Mouse (Mus musculus) macrophage (primary cell): ENCODE data around the gene Abtb1. TPM values are rescaled to one million over a fixed set of nuclear protein-coding genes. Genes with fewer than 3 reads are reported as not detected.
A peak's percentile ranks its signal among the peaks of the same experiment; 100 is the strongest.

Experiments
- H3K27ac ChIP-seq: fragments of 350-480 bp; formaldehyde crosslinking; 2 replicates; pipeline ENCODE4 v1.9.0; 2021
- H3K36me3 ChIP-seq: fragments of 350-480 bp; formaldehyde crosslinking; 2 replicates; pipeline ENCODE4 v1.9.0; 2021; ENCODE audit errors: inconsistent target
- H3K4me3 ChIP-seq: fragments of 350-480 bp; formaldehyde crosslinking; 2 replicates; pipeline ENCODE4 v1.9.0; 2021; ENCODE audit errors: inconsistent target
- H3K79me2 ChIP-seq: fragments of 350-480 bp; formaldehyde crosslinking; 2 replicates; pipeline ENCODE4 v1.9.0; 2021; ENCODE audit errors: inconsistent target
- WGBS: methylation state at CpG from one replicate; pipeline ENCODE4 v1.1.7; 2026; ENCODE audit warnings: inconsistent platforms; ENCODE audit not compliant: missing documents; 5-methylcytosine and 5-hydroxymethylcytosine counted together
- polyA plus RNA-seq: library from polyadenylated mRNA; stranded (reverse); fragments of 250-400 nt; gene quantifications from 3 replicates; pipeline ENCODE4 v1.2.4, GENCODE M21; 2018; ENCODE audit warnings: inconsistent platforms

The Abtb1 gene
- polyA plus RNA-seq, 1 experiment from 2014 or later, result 26.7 TPM

DNA sequence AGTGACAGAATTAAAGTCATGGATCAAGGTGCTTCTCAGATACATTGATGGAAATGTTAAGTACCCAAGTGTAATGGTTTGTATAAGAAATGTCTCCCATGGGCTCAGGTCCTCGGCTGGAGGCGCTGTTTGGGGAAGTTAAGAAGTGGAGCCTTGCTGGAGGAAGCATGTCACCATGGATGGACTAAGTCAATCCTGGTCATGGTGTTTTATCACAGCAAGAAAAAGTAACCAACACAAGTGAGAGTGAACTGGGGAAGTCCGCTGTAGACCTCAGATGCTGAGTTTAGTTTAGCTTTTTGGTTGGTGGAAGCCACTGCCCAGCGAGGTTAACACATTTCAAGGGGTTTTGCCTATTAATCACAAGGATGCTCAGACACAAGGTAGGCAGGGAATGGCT lies 12.2 kb downstream of the Abtb1 start:
- Histone ChIP-seq H3K36me3 (no peaks in the 10 kb centered on the region), H3K79me2 (no peaks in the 10 kb centered on the region)
- 65% methylated on average over 4 of the region's 4 CpGs for WGBS

DNA sequence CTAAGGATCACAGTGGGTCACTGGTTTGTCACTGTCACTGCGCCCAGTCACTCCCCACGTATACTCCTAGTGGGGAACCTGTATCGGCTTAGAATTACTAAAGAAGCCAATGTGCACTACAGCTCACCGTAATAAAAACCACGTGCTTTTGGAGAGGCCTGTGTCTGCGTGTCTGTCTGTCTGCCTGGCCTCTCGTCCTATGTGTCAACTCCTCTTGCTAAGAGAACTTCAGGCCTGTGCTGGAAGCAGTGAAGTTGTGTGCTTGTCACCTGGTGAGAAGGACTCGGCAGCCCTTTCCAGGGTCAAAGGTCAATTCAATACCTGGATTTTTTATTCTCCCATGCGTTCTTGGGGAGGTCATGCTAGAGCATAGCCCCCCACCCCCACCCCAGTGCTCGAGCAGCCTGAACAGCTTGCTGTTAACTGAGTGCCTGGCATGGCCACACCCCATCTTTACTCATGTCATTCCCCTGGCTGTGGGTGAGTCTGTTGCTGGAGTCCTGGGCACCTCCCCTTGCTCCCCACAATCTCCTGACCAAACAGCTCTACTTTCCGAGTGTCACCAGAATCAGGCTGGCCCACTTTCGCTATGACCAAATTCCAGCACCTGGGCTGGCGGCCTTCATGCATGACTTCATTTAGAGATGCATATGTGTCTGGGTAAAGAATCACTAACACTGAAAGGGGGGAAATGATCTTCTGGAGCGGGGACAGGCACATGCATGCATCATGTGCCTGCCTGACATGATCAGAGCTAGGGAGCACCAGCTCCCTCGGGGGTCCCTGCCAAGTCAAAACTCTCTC lies 13.4 kb downstream of the Abtb1 start:
- H3K79me2 ChIP-seq, result no peaks in the 10 kb centered on the region
- H3K4me3 ChIP-seq, result no peak overlapping the region
- H3K36me3 ChIP-seq, result no peaks in the 10 kb centered on the region
- H3K27ac ChIP-seq, result peak overlapping the region; percentile 80
- 59% methylated on average over 15 of the region's 15 CpGs for WGBS

More for the DNA sequence above, 12.2 kb downstream of the Abtb1 start:
- H3K4me3 ChIP-seq, result no peak overlapping the region
- H3K27ac ChIP-seq, result no peak overlapping the region

DNA sequence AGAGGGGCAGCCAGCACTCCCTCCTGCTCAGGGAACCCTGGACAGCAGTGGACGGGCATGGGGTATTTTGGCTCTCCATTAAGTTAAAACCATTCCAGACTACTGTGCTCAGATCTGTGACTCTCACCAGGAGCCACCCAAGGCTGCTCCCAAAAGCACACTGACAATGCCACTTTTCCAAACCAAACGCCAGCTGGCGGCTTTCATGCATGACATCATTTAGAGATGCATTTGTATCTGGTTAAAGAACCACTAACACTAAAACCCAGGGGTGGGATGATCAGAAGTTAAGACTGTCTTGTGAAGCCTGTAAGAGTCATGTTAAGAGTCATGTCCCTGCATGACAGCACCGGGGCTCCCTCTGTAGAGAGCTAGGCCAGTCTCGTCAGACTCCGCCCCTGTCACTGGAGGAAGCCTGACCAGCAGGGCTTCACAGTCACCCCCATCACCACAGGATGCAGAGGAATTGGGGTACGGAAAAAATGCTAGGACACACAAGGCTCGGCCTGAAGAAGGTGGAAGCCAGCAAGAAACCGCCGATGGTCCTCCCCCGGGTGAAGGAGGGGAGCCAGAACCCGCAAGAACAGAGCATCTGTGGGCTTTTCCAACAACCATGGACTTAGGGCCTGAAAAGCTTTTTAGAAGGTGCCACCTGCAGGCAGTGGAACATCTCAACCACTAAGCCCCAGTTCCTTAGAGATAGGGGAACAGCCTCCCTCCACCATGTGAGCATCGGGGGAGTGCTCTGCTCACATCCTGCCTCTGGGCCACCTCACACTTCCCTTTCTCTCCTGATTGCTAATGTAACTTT lies 14.2 kb downstream of the Abtb1 start:
- no peak overlapping the region for H3K4me3 ChIP-seq
- peak overlapping the region; percentile 80 for H3K27ac ChIP-seq
- WGBS, result 37% methylated on average over 13 of the region's 13 CpGs
- H3K79me2 ChIP-seq, result no peaks in the 10 kb centered on the region
- no peaks in the 10 kb centered on the region for H3K36me3 ChIP-seq

DNA sequence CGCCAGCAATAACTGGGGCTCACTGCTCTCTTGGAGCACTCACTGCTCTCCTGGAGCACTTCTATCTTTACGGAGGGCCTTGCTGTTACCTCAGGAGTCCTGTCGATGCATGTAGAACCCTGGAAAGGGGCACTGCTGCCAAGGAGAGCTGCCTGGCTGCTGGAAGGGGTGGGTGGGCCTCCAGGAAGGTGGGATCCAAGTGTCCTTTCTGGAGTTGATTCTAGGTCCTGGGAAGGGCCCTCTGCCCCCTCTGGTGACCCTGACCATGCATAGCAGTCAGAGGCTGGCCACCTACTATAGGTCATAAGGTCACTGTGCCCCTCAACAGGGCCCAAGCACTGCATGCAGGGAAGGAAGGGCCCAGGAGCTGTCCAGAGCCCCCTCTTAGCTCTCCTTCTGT lies 14.8 kb downstream of the Abtb1 start:
- Histone ChIP-seq H3K79me2 (no peaks in the 10 kb centered on the region), H3K27ac (peak overlapping the region; percentile 80), H3K4me3 (no peak overlapping the region), H3K36me3 (no peaks in the 10 kb centered on the region)
- WGBS, result 75% methylated on average over 3 of the region's 3 CpGs

DNA sequence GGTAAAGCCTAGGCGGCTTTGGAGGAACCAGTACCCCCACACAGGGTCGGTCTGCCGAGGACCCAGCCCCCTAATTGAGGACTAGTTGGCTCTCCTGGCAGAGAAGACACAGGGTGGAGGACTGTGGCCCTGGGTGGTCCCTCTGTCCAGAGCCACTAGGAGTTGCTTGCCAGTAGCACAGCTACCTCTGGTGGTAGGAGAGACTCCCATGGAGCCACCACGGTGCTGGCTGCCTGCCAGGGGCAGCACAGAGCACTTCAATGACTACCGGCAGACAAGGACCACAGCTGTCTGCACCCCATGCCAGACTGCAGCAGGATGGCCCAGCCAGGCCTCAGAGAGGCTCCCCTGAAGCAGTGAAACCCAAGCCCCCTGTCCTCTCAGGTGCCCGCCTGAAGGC lies 15.2 kb downstream of the Abtb1 start:
- Histone ChIP-seq H3K36me3 (no peaks in the 10 kb centered on the region), H3K27ac (peak overlapping the region; percentile 80)
- 53% methylated on average over 6 of the region's 6 CpGs for WGBS

DNA sequence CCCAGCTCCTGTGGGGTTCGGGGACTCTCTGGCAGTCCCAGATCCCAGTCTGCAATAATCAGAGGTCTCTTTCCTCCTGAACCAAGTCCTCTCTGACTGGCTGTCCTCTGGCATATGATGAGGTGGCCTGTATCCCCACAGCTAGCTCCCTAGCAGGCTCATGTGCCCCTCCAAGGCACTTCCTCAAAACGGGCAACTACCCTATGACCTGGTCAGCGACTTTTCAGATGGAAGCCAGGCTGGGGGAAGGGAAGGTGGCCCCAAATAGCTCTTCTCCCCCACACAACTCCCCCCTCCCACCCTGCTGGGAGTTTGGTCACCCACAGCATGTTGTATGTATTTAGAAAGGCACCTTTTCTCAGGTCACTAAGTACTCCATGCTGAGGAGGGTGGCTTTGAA lies 15.7 kb downstream of the Abtb1 start:
- 14% methylated on average over 3 of the region's 3 CpGs for WGBS
- Histone ChIP-seq H3K79me2 (no peaks in the 10 kb centered on the region), H3K27ac (peak overlapping the region; percentile 80), H3K4me3 (no peak overlapping the region), H3K36me3 (no peaks in the 10 kb centered on the region)

More for the DNA sequence above, 15.2 kb downstream of the Abtb1 start:
- no peak overlapping the region for H3K4me3 ChIP-seq
- no peaks in the 10 kb centered on the region for H3K79me2 ChIP-seq

DNA sequence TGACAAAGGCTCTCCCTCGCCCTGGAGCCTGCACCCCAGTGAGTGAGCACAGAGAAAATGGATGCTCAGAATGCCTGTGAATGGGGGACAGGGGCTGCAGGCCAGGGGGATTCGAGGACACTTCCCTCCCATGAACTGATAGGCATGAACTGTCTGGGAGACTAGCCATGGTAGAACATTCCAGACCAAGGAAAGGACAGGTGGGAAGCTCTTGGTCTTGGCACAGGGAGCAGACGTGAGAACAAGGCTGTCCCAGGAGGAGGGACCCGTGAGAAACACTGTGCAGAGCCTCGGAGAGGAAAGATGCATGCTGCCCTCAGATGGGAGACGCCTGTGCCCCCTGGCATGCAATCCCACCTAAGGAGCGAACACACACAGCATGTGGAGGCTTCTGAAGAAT lies 17.6 kb downstream of the Abtb1 start:
- WGBS, result 90% methylated on average over 7 of the region's 7 CpGs
- H3K36me3 ChIP-seq, result no peaks in the 10 kb centered on the region

DNA sequence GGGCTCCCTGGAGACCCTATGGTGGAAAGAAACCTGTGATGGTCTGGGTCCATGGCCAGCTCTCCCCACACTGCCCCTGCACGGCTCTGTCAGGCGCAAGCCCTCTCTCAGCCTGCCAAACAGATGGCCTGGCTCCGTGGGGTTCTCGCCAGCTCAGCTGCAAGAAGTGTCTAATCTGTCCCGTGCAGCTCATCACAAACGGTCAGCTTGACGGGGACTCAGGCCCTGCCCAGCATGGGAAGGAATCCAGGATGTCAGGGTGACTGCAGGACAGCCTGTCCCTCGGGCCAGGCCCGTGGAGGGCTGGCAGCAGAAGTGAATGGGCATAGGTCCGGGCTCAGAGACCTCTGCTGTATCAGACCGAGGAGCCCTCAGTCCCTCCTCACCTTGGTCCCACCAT lies 19.9 kb downstream of the Abtb1 start:
- Histone ChIP-seq H3K79me2 (no peaks in the 10 kb centered on the region), H3K27ac (no peak overlapping the region), H3K36me3 (no peaks in the 10 kb centered on the region), H3K4me3 (no peak overlapping the region)
- 97% methylated on average over 11 of the region's 11 CpGs for WGBS

More for the DNA sequence above, 17.6 kb downstream of the Abtb1 start:
- no peak overlapping the region for H3K4me3 ChIP-seq
- H3K79me2 ChIP-seq, result no peaks in the 10 kb centered on the region
- no peak overlapping the region for H3K27ac ChIP-seq

DNA sequence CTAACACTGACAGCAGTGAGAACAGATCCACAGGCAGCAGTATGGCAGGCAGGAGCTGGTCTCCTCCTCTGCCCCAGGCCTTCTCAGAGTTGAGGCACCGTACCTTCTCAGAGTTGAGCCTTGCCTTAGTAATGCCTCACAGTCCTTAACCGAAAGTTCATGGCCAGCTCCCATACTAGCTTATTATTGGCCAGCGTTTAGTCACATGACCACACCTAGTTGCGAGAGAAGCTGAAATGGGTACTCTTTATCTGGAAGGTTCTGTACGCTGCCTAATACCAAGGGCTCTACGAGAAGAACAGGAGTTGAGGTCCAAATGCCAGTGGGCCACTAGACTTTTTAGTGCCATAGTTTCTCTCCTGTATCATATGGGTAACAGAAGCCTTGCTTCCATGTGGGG lies 20.5 kb downstream of the Abtb1 start:
- Histone ChIP-seq H3K79me2 (no peaks in the 10 kb centered on the region), H3K27ac (peak overlapping the region; percentile 31), H3K36me3 (no peaks in the 10 kb centered on the region), H3K4me3 (no peak overlapping the region)
- 94% methylated on average over 6 of the region's 6 CpGs for WGBS

DNA sequence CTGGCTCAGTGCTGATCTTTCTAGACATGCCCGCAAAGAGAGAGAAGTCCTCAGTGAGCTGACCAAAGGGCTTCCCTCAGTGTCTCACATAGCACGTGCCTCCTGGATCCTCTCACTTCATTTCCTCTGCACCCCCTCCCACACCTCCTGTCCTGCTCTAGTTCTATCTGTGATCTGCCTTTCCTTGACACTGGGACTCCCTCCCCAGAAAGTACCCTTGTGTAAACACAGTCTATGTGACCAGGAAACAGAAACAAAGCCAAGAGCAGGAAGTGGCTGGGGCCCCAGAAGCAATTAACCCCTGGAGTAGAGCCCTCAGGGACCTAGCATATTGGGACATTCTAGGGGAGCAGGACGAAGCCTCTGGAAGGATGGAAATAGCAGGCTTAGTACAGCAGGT lies 20.9 kb downstream of the Abtb1 start:
- peak overlapping the region; percentile 31 for H3K27ac ChIP-seq
- H3K4me3 ChIP-seq, result no peak overlapping the region
- WGBS, result 22% methylated on average over 3 of the region's 3 CpGs
- no peaks in the 10 kb centered on the region for H3K79me2 ChIP-seq
- H3K36me3 ChIP-seq, result no peaks in the 10 kb centered on the region

DNA sequence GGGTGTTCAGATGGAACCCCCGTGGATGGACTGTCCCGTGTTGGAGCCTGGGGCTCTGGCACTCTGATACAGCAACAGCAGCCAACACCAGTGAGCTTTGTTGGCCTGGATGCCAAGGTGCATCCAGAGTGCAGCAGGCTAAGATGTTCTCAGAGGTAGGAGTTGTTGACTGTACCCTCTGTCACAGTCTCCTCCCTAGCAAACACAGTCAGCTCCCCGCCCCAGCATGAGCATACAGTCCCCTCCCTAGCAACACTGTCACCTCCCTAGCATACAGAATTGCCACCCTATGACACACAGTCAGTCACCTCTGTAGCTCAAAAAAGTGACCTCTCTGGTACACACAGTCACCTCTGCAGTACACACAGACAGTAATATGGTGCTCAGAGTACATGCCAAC lies 24.9 kb downstream of the Abtb1 start:
- WGBS, result 100% methylated on average over 2 of the region's 3 CpGs
- Histone ChIP-seq H3K27ac (no peak overlapping the region), H3K4me3 (no peak overlapping the region), H3K36me3 (no peaks in the 10 kb centered on the region), H3K79me2 (no peaks in the 10 kb centered on the region)

DNA sequence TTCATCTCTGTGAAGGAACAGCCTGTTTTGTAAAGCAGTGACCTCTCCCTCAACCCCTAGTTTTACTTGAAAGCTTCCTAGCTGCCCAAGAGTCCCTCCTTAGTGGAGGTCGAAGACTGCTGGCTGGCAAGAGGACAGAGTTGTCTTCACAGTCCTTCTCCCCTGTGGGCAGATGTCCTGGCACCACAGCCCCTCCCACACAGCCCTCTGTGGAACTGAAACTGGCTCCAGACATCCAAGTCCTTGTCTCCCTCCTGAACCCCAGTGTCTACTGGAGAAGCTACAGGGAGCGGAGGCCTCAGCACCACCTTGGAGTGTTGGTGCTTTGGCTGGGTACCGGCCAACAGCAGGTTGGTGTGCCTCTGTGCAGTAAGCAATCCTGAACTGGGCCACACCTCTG lies 26.3 kb downstream of the Abtb1 start:
- Histone ChIP-seq H3K79me2 (no peaks in the 10 kb centered on the region), H3K36me3 (no peaks in the 10 kb centered on the region), H3K4me3 (no peak overlapping the region), H3K27ac (no peak overlapping the region)
- WGBS, result 72% methylated on average over 3 of the region's 3 CpGs

DNA sequence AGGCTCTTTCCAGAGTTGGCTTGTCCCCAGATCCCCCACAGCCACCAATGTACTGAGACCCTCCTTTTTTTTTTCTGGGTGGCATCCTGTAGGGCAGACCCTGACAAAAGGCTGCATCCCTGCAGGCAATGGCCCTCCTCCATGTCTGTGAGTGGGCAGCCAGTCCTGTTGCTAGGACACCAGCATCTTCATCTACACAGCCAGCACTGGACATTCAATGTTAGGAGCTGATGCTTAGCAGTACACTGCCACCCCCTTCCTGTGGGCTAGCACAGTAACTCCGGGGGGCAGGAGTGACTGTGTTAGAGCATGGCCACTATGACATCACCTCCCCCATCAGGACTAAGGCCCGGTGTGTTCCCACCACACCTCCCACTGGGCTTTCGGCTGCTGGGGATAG lies 26.7 kb downstream of the Abtb1 start:
- H3K36me3 ChIP-seq, result no peaks in the 10 kb centered on the region
- no peaks in the 10 kb centered on the region for H3K79me2 ChIP-seq
- 98% methylated on average over 3 of the region's 3 CpGs for WGBS
- H3K4me3 ChIP-seq, result no peak overlapping the region
- no peak overlapping the region for H3K27ac ChIP-seq

DNA sequence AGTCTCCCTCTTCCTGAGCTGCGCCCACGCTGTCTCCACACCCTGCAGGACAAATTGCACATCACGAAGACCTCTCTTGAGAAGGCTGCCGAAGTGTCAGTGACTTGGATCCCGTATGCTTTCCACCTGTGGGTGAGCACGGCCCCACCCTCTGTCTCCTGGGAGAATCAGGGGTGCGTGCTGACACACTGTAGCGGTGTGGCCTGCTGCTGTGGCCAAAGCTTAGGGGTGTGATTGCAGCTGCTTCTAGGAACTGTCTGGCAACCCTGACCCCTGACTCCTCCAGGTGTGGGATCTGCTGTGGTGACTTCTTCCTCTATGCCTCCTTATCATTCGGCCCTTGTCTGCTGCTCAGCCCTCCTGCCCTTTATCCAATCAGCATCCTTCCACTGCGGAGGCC lies 28.0 kb downstream of the Abtb1 start:
- no peak overlapping the region for H3K27ac ChIP-seq
- H3K36me3 ChIP-seq, result no peaks in the 10 kb centered on the region
- no peaks in the 10 kb centered on the region for H3K79me2 ChIP-seq
- WGBS, result 94% methylated on average over 10 of the region's 10 CpGs
- no peak overlapping the region for H3K4me3 ChIP-seq

DNA sequence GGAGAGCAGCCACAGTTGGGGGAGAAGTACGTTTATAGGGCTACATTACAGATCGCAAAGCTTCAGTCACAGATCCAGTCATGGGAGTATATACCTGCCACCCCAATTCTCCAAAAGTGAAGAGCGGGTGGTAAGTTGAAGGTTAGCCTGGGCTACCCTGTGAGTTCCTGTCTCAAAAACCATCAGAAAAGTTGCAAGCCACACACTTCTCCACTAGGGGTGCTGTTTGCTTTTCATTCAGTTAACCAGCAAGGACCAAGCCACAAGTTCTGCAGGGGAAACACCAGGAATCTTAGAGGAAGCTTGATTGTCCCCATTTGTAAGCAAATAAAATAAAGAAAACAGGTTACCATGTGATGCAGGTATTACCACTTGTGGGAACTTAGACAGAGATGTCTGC lies 28.9 kb downstream of the Abtb1 start:
- WGBS, result 60% methylated on average over 3 of the region's 3 CpGs
- Histone ChIP-seq H3K4me3 (no peak overlapping the region), H3K79me2 (no peaks in the 10 kb centered on the region), H3K27ac (no peak overlapping the region), H3K36me3 (no peaks in the 10 kb centered on the region)
